Mouse (Mus musculus) CH12.LX (cell line): ENCODE measurements around the gene Afg1l. TPM values are rescaled to one million over a fixed set of nuclear protein-coding genes. Genes with fewer than 3 reads are reported as not detected.
A peak's percentile ranks its signal among the peaks of the same experiment; 100 is the strongest.

Experiments used
- DNase-seq: peaks from one replicate; pipeline ENCODE4 v3.0.0-alpha.2; 2013; ENCODE audit errors: extremely low read depth
- H3K27ac ChIP-seq: 2 replicates; pipeline ENCODE4 v1.5.1; 2012; ENCODE audit warnings: low read depth, mild to moderate bottlenecking, control low read depth, moderate library complexity; ENCODE audit not compliant: insufficient read depth
- H3K27me3 ChIP-seq: replicated peaks from 2 replicates; pipeline ENCODE3; 2012; ENCODE audit warnings: inconsistent platforms
- H3K36me3 ChIP-seq, 2 experiments: replicated peaks in 1 of 2; 2 replicates each; pipeline versions ENCODE3 to v1.6.1; 2012; ENCODE audit warnings: inconsistent platforms in 1 of 2, low read length in 1 of 2, mild to moderate bottlenecking in 1 of 2, mixed read lengths in 1 of 2, moderate library complexity in 1 of 2; ENCODE audit not compliant: control insufficient read depth in 1 of 2, insufficient read depth in 1 of 2
- H3K4me1 ChIP-seq, 2 experiments: 2 replicates each; pipeline ENCODE4 v1.6.1; 2012; ENCODE audit warnings: inconsistent platforms in 1 of 2, moderate library complexity in 1 of 2; ENCODE audit not compliant: insufficient read depth in 2 of 2, control insufficient read depth in 1 of 2
- H3K4me2 ChIP-seq: 2 replicates; pipeline ENCODE4 v1.6.1; 2012; ENCODE audit warnings: low read depth, mild to moderate bottlenecking, control low read depth; ENCODE audit not compliant: poor library complexity, insufficient read depth, severe bottlenecking
- H3K4me3 ChIP-seq, 3 experiments: fragments of 150-350 bp in 1 of 3; sonication (generic) in 1 of 3; replicated peaks in 1 of 3; 2 replicates each; pipeline versions ENCODE3 to v1.5.1; 2011 to 2012; ENCODE audit warnings: low read depth in 2 of 3, low read length in 2 of 3, mild to moderate bottlenecking in 2 of 3, moderate library complexity in 2 of 3, control low read depth in 1 of 3, improper control_type of control experiment in 1 of 3, inconsistent platforms in 1 of 3, mixed read lengths in 1 of 3; ENCODE audit not compliant: poor library complexity in 1 of 3
- H3K79me2 ChIP-seq: replicated peaks from 2 replicates; pipeline ENCODE4 v1.6.1; 2012; ENCODE audit warnings: mild to moderate bottlenecking, moderate library complexity; ENCODE audit not compliant: control insufficient read depth, poor library complexity, insufficient read depth, severe bottlenecking; ENCODE audit errors: extremely low read depth
- H3K9ac ChIP-seq: 2 replicates; pipeline ENCODE4 v1.6.1; 2012; ENCODE audit warnings: low read depth, mild to moderate bottlenecking, control low read depth, moderate library complexity; ENCODE audit not compliant: insufficient read depth
- H3K9me3 ChIP-seq: replicated peaks from 2 replicates; pipeline ENCODE3; 2012; ENCODE audit warnings: low read length, inconsistent platforms, mixed read lengths
- BHLHE40 ChIP-seq: IDR thresholded peaks from 2 replicates; pipeline ENCODE4 v1.6.1; 2011; ENCODE audit warnings: mild to moderate bottlenecking, low read depth, low read length, improper control_type of control experiment
- CHD1 ChIP-seq: IDR thresholded peaks from 2 replicates; pipeline ENCODE4 v1.6.1; 2012; ENCODE audit warnings: low read depth, low read length, improper control_type of control experiment, inconsistent platforms
- CTCF ChIP-seq, 2 experiments: IDR thresholded peaks in 1 of 2; conservative IDR thresholded peaks in 1 of 2; 2 replicates each; pipeline ENCODE4 v1.5.1; 2011 to 2012; ENCODE audit warnings: low read depth in 2 of 2, low read length in 2 of 2, improper control_type of control experiment in 1 of 2, inconsistent platforms in 1 of 2, mild to moderate bottlenecking in 1 of 2, moderate library complexity in 1 of 2
- EP300 ChIP-seq: IDR thresholded peaks from 2 replicates; pipeline ENCODE4 v1.6.1; 2011; ENCODE audit warnings: low read length, improper control_type of control experiment
- ETS1 ChIP-seq: conservative IDR thresholded peaks from 2 replicates; pipeline ENCODE4 v1.6.1; 2012; ENCODE audit warnings: low read depth, mild to moderate bottlenecking, inconsistent platforms, low read length, improper control_type of control experiment, moderate library complexity
- IRF4 ChIP-seq: IDR thresholded peaks from 2 replicates; pipeline ENCODE4 v1.6.1; 2014; ENCODE audit warnings: low read depth, mild to moderate bottlenecking, inconsistent platforms, low read length, improper control_type of control experiment
- MAX ChIP-seq: IDR thresholded peaks from 2 replicates; pipeline ENCODE4 v1.6.1; 2011; ENCODE audit warnings: low read length, improper control_type of control experiment
- MAZ ChIP-seq: IDR thresholded peaks from 2 replicates; pipeline ENCODE4 v1.6.1; 2012; ENCODE audit warnings: low read depth, mild to moderate bottlenecking, inconsistent platforms, low read length, improper control_type of control experiment, moderate library complexity
- MEF2A ChIP-seq: IDR thresholded peaks from 2 replicates; pipeline ENCODE4 v1.6.1; 2014; ENCODE audit warnings: low read depth, mild to moderate bottlenecking, inconsistent platforms, low read length, improper control_type of control experiment, borderline replicate concordance
- MXI1 ChIP-seq: IDR thresholded peaks from 2 replicates; pipeline ENCODE4 v1.6.1; 2011; ENCODE audit warnings: mild to moderate bottlenecking, low read depth, low read length, improper control_type of control experiment
- MYC ChIP-seq: IDR thresholded peaks from 2 replicates; pipeline ENCODE4 v1.6.1; 2011; ENCODE audit warnings: low read depth, mild to moderate bottlenecking, improper control_type of control experiment, low read length
- TBP ChIP-seq: conservative IDR thresholded peaks from 2 replicates; pipeline ENCODE4 v1.6.1; 2011; ENCODE audit warnings: low read depth, low read length, improper control_type of control experiment
- TCF12 ChIP-seq: IDR thresholded peaks from 2 replicates; pipeline ENCODE4 v1.6.1; 2014; ENCODE audit warnings: low read depth, mild to moderate bottlenecking, inconsistent platforms, low read length, improper control_type of control experiment
- UBTF ChIP-seq: IDR thresholded peaks from 2 replicates; pipeline ENCODE4 v1.6.1; 2012; ENCODE audit warnings: low read depth, mild to moderate bottlenecking, inconsistent platforms, low read length, improper control_type of control experiment, moderate library complexity
- USF1 ChIP-seq: IDR thresholded peaks from 2 replicates; pipeline ENCODE4 v1.6.1; 2014; ENCODE audit warnings: low read depth, mild to moderate bottlenecking, inconsistent platforms, low read length, improper control_type of control experiment
- USF2 ChIP-seq: conservative IDR thresholded peaks from 2 replicates; pipeline ENCODE4 v1.6.1; 2011; ENCODE audit warnings: low read depth, low read length, improper control_type of control experiment
- ZKSCAN1 ChIP-seq: IDR thresholded peaks from 2 replicates; pipeline ENCODE4 v1.6.1; 2012; ENCODE audit warnings: low read depth, inconsistent platforms, low read length, improper control_type of control experiment, borderline replicate concordance
- ZMIZ1 ChIP-seq: IDR thresholded peaks from 2 replicates; pipeline ENCODE4 v1.6.1; 2012; ENCODE audit warnings: low read depth, mild to moderate bottlenecking, inconsistent platforms, low read length, improper control_type of control experiment
- ZNF384 ChIP-seq: IDR thresholded peaks from 2 replicates; pipeline ENCODE4 v1.6.1; 2012; ENCODE audit warnings: low read depth, low read length, improper control_type of control experiment, inconsistent platforms
- dilution Hi-C: fragments of 300-500 bp; cut with MboI; formaldehyde crosslinking; loops from 2 replicates; pipeline ENCODE4 v1.14.3; 2020; ENCODE audit warnings: low sequenced_read_pairs; ENCODE audit not compliant: extremely low pct_unique_long_range_greater_than_20kb, extremely low pct_ligation_motif_present
- in situ Hi-C: fragments of 300-500 bp; cut with MboI; formaldehyde crosslinking; loops from 3 replicates; pipeline ENCODE4 v1.14.3; 2019; ENCODE audit warnings: low sequenced_read_pairs, low pct_ligation_motif_present, low pct_unique_long_range_greater_than_20kb, mixed read lengths
- polyA plus RNA-seq: library from polyadenylated mRNA; unstranded; fragments of >175 nt; gene quantifications from 2 replicates; pipeline ENCODE4 v1.2.1, GENCODE M21; 2012; ENCODE audit warnings: low read depth; ENCODE audit not compliant: insufficient read length
- total RNA-seq, 2 experiments: library from RNA; depleted of rRNA; stranded (reverse); fragments of 300-350 nt in 1 of 2; fragments of >200 nt in 1 of 2; gene quantifications; 2 replicates each; pipeline ENCODE4 v1.2.3; 2012 to 2014

Afg1l gene
- total and polyA plus RNA-seq, 3 experiments: 3.1 to 6.9 (median 4.5) TPM

DNA sequence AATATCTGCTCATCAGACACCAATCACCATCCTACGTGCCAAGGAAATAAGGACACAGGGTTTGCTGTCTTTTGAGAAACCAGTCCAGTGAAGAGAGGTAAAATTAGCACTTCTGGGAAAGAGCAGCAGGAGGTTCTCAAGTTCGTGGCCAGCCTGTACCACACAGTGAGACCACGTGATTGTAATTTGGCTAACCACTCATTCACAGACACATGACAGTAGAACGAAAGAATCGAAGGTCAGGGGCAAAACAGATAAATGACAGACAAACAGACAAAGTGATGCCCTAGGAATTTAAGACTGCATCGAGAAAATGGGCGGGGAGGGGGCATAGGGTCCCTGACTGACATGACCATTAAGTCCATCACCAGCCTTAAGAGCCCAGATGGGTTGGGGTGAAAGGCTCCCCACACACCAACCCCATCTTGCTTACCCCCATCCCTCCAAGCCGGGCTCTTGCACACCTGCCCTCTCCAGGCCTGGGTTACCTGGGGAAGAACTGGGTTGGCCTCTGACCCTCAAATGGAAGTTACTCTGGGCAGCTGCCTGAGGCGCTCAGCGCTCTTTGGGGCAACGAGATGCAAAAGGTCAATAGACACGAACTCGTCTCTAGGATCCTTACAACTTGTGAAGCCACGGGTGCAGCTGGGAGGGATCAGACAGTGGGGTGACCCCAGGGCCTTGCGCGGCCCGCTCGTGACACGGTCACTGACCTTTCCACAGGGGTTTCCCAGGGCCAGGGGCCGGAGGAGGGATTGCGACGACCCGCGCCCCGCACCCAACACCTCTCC, 620 bp downstream of the Afg1l start:
- Histone ChIP-seq H3K4me3 (peak overlapping the region; percentile 67 to 80 (median 67)), H3K27ac (peak overlapping the region; percentile 93), H3K9ac (peak overlapping the region; percentile 82), H3K36me3 (peaks cover 0 to 5% of the 10 kb centered on the region in 2 experiments), H3K4me2 (peak overlapping the region; percentile 62), H3K4me1 (peaks cover 10 to 31% of the 10 kb centered on the region in 2 experiments), H3K9me3 (no peaks in the 10 kb centered on the region), H3K79me2 (peaks cover 26% of the 10 kb centered on the region)
- dilution Hi-C loops: no loop called here
- TF ChIP-seq MAZ (peak; percentile 47; the same call in 1 of the 2 replicates), ZKSCAN1 (no peak), CTCF (conservative IDR thresholded peaks at IDR 0.05 in 1 of 2, IDR thresholded peaks at IDR 0.05 in 1 of 2; ENCODE audit: low read depth in 2 of 2, low read length in 2 of 2) (no peak), TCF12 (no peak), TBP (no peak), ZMIZ1 (no peak), UBTF (no peak), IRF4 (no peak), MYC (peak; percentile 69), ETS1 (no peak), USF1 (peak; percentile 75), MAX (peak; percentile 90), ZNF384 (no peak), EP300 (no peak), CHD1 (0 out of 2 replicates have a peak, but pooled peaks have one; percentile 53), USF2 (peak; percentile 71), MEF2A (no peak), MXI1 (peak; percentile 52), BHLHE40 (peak; percentile 26; the same call in 1 of the 2 replicates)
- TF ChIP-seq, all 38 proteins: peak for 8
- no peaks in the 10 kb centered on the region for H3K27me3 ChIP-seq
- in situ Hi-C loops: no loop called here
- DNase-seq: peak; percentile 58
